Mouse (Mus musculus): Measurements from ENCODE around the gene Ciao1.
"Not testable (repeated sequence)": the region's sequence is repeated elsewhere in the genome, so short reads cannot be mapped to it uniquely, and the experiment has no call there.

The Ciao1 gene

DNA sequence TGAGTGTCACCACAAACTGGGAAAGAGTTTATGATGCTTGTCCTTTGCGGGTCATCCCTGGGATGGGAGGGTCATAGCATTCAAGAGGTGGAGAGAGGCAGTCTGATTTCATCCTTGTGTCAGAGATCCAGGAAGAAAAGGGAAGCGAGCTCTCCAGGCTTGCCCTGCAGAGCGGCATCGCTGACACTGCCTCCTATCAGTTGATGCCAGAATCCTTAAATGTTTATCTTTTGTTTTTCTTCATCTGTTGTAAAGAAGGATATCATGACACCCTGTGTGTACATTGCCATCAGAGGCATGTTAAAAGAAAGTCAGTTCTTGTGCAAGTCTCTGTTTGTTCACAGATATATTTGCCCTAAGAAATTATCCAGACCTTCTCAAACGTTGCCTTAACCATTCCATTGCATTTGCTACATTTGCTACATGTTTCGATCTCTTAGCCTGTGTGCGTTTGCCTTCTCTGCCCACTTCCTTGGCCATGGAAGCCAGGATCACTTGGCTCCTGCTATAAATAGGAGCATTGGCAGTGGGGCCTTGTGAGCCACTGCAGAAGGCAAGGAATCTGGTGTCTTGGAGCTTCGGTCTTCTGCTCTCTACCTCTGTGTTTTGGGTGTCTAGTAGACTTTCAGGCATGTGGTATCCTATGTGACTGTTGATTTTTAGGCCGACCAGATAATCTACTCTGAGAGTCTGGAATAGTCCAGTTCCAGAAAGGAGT lies 2.8 kb upstream of the Ciao1 start:
- DNase-seq (ENCODE audit: low read depth, low spot score), result no peak

- peak; percentile 55 for DNase-seq (ENCODE audit: low read depth, low spot score)
These were observed 853 bp upstream of the Ciao1 start for GRCm38 (mm10) chr2:127248334-127249004.

- no peak for DNase-seq (ENCODE audit: low read depth, low spot score)
These were observed 7.6 kb downstream of the Ciao1 start for GRCm38 (mm10) chr2:127240065-127240464.

DNA sequence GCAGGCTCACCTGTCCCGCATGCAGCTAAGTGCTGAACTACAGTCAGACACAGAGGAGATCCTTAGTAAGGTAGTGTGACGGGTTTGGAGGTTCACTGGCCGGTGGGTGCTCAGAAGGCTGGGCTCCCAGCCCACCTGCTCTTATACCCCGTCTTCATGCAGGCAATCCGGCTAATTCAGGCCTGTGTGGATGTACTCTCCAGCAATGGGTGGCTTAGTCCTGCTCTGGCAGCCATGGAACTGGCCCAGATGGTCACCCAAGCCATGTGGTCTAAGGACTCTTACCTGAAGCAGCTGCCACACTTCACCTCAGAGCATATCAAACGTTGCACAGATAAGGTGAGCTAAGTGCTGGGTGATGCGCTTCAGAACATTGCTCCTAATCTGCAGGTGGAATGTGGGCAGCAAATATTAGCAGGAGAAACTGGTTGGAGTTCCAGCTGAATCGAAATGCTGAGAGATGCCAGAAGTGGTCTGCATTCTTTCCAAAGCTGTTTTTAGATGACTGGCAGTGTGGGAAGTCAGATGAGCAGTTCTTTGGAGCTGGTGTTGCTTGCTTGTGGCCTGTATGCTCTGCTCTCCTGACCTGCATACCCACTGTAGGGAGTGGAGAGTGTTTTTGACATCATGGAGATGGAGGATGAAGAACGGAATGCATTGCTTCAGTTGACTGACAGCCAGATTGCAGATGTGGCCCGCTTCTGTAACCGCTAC lies 9.6 kb downstream of the Ciao1 start:
- no peak for DNase-seq (ENCODE audit: low read depth, low spot score)

GRCm38 (mm10) chr2:127225261-127225660 lies 22.4 kb downstream of the Ciao1 start:
- no peak for DNase-seq (ENCODE audit: low read depth, low spot score)

- no peak for DNase-seq (ENCODE audit: low read depth, low spot score)
These were observed 29.9 kb downstream of the Ciao1 start for GRCm38 (mm10) chr2:127217746-127218145.

DNA sequence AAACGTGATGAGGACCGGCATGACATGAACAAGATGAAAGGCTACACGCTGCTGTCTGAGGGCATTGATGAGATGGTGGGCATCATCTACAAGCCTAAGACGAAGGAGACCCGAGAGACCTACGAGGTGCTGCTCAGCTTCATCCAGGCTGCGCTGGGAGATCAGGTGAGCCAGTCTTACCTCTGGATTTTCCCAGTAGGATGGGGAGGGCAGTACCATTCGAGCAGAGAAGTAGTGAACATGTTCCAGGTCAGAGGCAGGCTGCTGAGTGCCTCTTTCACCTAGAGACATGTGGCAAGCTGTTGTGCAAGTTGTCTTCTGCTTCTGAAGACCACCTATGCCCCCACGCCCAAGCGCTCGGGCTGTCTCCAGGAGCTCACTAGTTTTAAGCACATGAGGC lies 36.9 kb downstream of the Ciao1 start:
- DNase-seq (ENCODE audit: low read depth, low spot score), result no peak

DNA sequence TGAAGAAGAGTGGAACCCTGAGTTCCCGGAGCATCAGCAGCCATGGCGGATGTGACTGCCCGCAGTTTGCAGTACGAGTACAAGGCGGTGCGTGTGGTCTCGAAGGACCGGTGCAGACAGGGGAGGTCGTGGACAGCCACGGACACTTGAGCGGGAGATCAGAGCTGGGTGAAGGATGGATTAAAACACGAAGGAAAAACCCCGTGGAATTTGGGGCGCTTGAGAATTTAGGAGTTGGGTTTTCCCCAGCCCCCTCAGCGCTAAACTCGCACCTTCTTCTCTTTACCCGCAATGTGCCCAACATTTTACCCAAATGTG lies 39.2 kb downstream of the Ciao1 start:
- DNase-seq (ENCODE audit: low read depth, low spot score), result no peak

GRCm38 (mm10) chr2:127207547-127208451 lies 39.8 kb downstream of the Ciao1 start, which contains the start of the genes 1810024B03Rik and Snrnp200:
TSS of gene 1810024B03Rik (minus strand) at chr2:127208280.
TSS of gene Snrnp200 (plus strand) at chr2:127208386.
- DNase-seq (ENCODE audit: low read depth, low spot score), result peak; percentile 100

DNA sequence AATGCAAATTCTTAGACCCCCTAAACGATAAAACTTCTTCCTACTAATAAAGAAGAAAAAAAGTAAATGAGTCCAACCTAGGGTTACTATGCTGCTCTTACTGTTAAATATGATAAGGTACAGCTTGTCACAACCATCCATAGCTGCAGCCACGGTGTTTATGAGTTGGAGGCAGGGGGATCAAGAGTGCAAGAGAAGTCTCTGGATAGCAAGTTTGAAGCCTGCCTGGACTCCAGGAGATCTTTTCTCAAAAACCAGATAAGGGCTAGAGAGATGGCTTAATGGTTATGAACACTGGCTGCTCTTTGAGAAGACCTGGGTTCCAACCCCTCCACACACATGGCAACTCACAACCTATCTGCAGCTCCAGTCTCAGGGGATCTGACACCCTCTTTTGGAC lies 40.7 kb downstream of the Ciao1 start:
- DNase-seq (ENCODE audit: low read depth, low spot score), result no peak

DNA sequence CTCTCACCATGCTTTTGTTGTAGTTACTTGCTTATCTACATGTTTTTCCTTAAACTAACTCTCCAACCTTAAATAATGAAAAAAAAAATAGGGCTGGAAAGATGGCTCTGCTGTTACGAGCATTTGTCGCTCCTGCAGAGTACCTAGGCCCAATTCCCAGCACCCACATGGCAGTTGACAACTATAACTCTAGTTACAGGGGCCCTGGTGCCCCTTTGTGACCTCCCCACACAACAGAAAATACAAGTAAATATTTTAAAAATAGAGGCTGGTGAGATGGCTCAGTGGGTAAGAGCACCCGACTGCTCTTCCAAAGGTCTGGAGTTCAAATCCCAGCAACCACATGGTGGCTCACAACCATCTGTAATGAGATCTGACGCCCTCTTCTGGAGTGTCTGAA lies 41.7 kb downstream of the Ciao1 start:
- DNase-seq (ENCODE audit: low read depth, low spot score), result not testable (repeated sequence)

DNA sequence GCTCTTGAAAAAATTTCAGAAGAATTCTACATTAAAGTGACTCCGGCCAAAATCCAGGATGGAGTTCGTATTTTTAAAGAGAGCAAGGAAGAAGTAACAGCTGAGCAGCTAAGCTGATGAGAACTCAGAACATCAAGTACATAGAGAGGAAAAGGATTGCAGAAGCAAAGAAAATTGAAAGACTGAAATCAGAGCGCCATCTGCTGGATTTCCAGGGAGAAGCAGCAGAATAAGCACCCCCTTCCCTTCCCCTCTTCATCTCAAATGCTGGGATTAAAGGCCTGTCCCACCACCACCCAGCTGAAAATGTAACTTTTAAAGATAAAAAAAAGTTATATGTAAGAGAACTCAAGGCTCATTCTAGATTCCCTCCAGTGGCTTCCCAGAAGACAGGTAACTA lies 42.7 kb downstream of the Ciao1 start:
- DNase-seq (ENCODE audit: low read depth, low spot score), result peak; percentile 85
